Mouse (Mus musculus): ENCODE measurements around the gene Smc1a. TPM values are rescaled to one million over a fixed set of nuclear protein-coding genes. Genes with fewer than 3 reads are reported as not detected.
"Not testable (repeated sequence)": the region's sequence is repeated elsewhere in the genome, so short reads cannot be mapped to it uniquely, and the experiment has no call there.

Smc1a gene
- polyA plus RNA-seq, 1 experiment from 2014 or later = 87.5 TPM

DNA sequence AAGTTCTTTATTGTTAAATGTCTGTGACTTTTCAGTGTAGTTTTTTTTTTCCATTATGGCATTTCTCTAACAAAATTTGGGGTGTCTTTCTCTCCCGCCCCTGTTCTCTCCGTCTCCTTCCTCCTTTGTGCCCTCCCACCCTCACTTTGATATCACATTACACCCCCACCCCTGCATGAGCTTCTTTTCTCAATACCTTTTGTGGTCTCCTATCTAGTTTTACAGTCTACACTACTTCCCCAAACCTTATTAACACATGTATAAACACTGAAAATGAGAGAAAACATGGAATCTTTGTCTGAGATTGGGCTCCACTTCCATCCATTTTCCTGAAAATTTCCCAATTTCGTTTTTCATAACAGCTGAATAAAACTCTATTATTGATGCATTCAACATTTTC is 36.3 kb downstream of the Smc1a start:
- WGBS = 85% methylated on average over 3 of the region's 3 CpGs
- no peak for ATAC-seq (ENCODE audit: low read depth)
- H3K9ac ChIP-seq = no peak overlapping the region
- H3K4me2 ChIP-seq = no peak overlapping the region
- H3K36me3 ChIP-seq = peaks cover 17% of the 10 kb centered on the region
- H3K4me3 ChIP-seq = no peak overlapping the region
- H3K27me3 ChIP-seq = peaks cover 72% of the 10 kb centered on the region
- H3K4me1 ChIP-seq (replicated peaks) = no peaks in the 10 kb centered on the region
- no peak overlapping the region for H3K27ac ChIP-seq (replicated peaks)
- H3K9me3 ChIP-seq = no peaks in the 10 kb centered on the region

DNA sequence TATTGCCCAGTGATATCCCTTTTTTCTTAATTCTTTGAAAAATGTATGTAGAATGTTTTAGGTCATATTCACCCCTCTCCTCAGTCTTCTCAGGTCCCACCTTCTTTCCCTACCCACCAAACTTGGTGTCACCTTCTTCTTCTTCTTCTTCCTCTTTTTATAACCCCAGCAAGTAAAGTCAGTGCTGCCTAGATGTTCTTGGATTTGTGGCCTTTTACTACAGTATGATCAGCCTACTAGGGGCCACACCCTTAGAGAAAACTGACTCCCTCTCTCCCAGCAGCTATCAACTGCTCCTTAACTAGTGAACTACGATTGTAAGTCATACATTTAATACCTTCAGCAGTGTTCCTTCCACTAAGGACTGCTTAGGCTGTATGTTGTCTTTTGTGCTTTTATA is 37.9 kb downstream of the Smc1a start:
- H3K9me3 ChIP-seq = no peaks in the 10 kb centered on the region
- no peak overlapping the region for H3K4me2 ChIP-seq
- 76% methylated on average over 1 of the region's 1 CpGs for WGBS
- no peak for ATAC-seq (ENCODE audit: low read depth)
- no peak overlapping the region for H3K27ac ChIP-seq (replicated peaks)
- H3K4me3 ChIP-seq = no peak overlapping the region
- H3K27me3 ChIP-seq = peaks cover 76% of the 10 kb centered on the region
- H3K9ac ChIP-seq = no peak overlapping the region
- H3K4me1 ChIP-seq (replicated peaks) = no peaks in the 10 kb centered on the region
- peaks cover 23% of the 10 kb centered on the region for H3K36me3 ChIP-seq

DNA sequence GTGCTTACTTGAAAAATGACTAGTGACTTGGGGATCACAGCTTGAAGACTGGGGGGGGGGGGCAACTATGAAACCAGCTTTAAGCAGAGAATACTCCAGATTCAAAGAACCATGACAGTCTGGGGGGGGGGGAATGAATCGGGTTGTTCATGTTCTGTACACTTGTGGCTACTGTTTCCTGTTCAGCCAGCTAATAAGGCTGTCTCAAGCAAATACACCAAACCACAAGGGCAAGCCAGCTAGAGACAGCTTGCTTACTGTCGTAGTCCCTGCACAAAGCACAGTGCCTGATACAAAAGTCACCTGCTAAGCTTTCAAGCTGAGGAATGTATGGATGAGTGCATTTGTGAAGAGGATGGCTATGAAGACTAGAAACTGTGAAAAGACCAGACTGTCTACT is 49.4 kb downstream of the Smc1a start:
- 70% methylated on average over 2 of the region's 2 CpGs for WGBS

DNA sequence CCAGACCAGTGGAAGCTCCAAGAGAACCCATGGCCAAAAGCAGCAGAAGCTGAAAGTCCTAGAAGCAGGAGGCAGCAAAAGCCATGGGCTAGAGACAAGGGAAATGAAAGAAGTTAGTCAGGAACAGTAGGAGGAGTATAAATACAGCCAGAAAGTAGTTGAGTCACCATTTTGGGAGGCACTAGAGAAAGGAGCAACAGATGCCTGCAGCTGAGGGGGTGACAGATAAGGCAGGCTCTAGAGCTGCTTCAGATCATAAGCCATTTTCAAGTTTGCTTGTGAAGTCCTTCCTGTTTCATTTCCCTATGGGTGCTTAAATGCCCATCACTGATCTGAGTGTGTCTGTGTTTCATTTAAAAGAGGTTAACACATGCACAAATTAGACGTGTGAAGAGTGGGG is 51.6 kb downstream of the Smc1a start:
- no peaks in the 10 kb centered on the region for H3K4me1 ChIP-seq (replicated peaks)
- WGBS = 54% methylated on average over 1 of the region's 1 CpGs
- no peak for ATAC-seq (ENCODE audit: low read depth)
- 0 out of 2 replicates have a peak, but pooled peaks cover 4% of the 10 kb centered on the region for H3K36me3 ChIP-seq
- no peak overlapping the region for H3K9ac ChIP-seq
- no peak overlapping the region for H3K4me3 ChIP-seq
- H3K9me3 ChIP-seq = no peaks in the 10 kb centered on the region
- peaks cover 83% of the 10 kb centered on the region for H3K27me3 ChIP-seq
- H3K4me2 ChIP-seq = no peak overlapping the region
- H3K27ac ChIP-seq (replicated peaks) = no peak overlapping the region

More for the DNA sequence above, 49.4 kb downstream of the Smc1a start:
- H3K36me3 ChIP-seq = peaks cover 17% of the 10 kb centered on the region
- H3K4me2 ChIP-seq = no peak overlapping the region
- no peak overlapping the region for H3K9ac ChIP-seq
- H3K9me3 ChIP-seq = no peaks in the 10 kb centered on the region
- no peak overlapping the region for H3K27ac ChIP-seq (replicated peaks)
- H3K4me3 ChIP-seq = no peak overlapping the region
- no peaks in the 10 kb centered on the region for H3K4me1 ChIP-seq (replicated peaks)
- ATAC-seq (ENCODE audit: low read depth) = no peak
- peaks cover 87% of the 10 kb centered on the region for H3K27me3 ChIP-seq

DNA sequence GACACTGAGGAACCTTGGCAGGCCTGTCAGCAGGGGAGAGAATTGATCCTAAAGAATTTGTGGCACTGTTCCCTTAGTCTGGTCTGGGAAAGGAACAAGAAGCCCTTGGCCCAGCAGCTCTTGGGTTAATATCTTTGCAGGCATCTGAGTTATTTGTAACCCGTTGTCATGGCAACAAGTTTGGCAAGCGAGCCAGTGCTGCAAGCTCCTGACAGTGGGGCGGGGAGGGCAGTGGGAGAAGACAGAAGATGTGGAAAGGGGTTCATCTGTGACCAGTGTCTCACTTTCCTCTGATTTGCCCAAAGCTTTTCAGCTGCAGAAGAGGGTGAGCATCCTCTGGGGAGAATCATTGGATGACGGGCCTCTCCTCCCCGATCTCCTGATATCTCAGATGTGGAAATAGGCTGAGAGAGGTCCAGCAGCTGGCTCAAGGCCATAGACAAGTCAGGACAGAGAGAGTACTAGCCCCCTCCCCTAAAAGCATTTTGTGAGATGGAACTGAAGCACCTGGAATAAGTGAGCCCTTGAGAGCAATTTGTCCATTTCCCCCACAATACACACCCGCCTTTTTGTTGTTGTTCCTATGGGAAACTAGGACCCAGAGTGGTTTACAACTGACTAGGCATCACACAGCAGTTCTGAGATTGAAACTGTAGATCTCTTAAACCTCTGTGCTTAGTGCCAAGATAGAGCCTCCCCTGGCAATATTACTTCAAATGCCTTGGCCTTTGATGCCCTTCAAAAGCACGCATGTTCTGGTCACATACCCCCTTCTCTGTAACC is 73.8 kb downstream of the Smc1a start:
- Histone ChIP-seq H3K27me3 (peaks cover 85% of the 10 kb centered on the region), H3K4me2 (0 out of 2 replicates have a peak overlapping the region, but pooled peaks have one; percentile 14)
- not testable (repeated sequence) for H3K9ac ChIP-seq; H3K4me3 ChIP-seq; H3K36me3 ChIP-seq; H3K4me1 ChIP-seq (replicated peaks); H3K27ac ChIP-seq (replicated peaks); H3K9me3 ChIP-seq
- WGBS = 29% methylated on average over 7 of the region's 7 CpGs
- ATAC-seq (ENCODE audit: low read depth) = peak; percentile 89

DNA sequence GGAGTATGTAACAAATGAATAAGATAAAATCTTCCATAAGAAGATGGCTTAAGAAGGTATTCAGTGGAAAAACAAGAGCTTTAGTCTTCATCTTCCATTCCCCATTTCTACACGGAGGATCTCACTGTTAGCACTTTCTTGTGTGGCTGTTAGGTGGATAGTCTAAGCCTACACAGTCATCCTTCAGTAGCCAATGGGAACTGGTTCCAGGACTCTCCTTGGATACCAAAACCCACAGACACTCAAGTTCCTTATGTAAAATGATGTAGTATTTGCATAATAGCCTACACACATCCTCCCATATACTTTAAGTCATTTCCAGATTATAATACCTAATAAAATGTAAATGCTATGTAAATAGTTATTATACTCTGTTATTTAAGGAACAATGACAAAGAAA is 81.3 kb downstream of the Smc1a start:
- no peak overlapping the region for H3K4me3 ChIP-seq
- ATAC-seq (ENCODE audit: low read depth) = no peak
- no peaks in the 10 kb centered on the region for H3K9me3 ChIP-seq
- no peak overlapping the region for H3K4me2 ChIP-seq
- no peaks in the 10 kb centered on the region for H3K36me3 ChIP-seq
- peaks cover 73% of the 10 kb centered on the region for H3K27me3 ChIP-seq
- H3K4me1 ChIP-seq (replicated peaks) = no peaks in the 10 kb centered on the region
- 61% methylated on average over 1 of the region's 1 CpGs for WGBS
- no peak overlapping the region for H3K9ac ChIP-seq
- H3K27ac ChIP-seq (replicated peaks) = no peak overlapping the region

Other genes starting within 250 kb of the Smc1a start
- gene Huwe1, start 215.6 kb upstream of the Smc1a start, polyA plus RNA-seq (2015; fragmentation: Nextera tagmentation; extraction: Ambion mirVana) = 50.2 and 54.9 TPM in 2 replicates
- 137 and 145 TPM in 2 replicates for gene Hsd17b10, start 14.6 kb upstream of the Smc1a start, polyA plus RNA-seq (2015; fragmentation: Nextera tagmentation; extraction: Ambion mirVana)
- 1.6 and 2.6 TPM in 2 replicates for gene Ribc1, start 133 bp upstream of the Smc1a start, polyA plus RNA-seq (2015; fragmentation: Nextera tagmentation; extraction: Ambion mirVana)
- 4.7 and 7.4 TPM in 2 replicates for gene Iqsec2, start 127.8 kb downstream of the Smc1a start, polyA plus RNA-seq (2015; fragmentation: Nextera tagmentation; extraction: Ambion mirVana)
- gene Kdm5c, start 216.6 kb downstream of the Smc1a start, polyA plus RNA-seq (2015; fragmentation: Nextera tagmentation; extraction: Ambion mirVana) = 31.8 and 39.9 TPM in 2 replicates

Data from neural tube, embryonic 13.5 days (tissue).